24 mouse cellular contexts compared by ENCODE assay signal in genomic region chr10:108131858-108132257, GRCm38 (mm10). TPM values are rescaled to one million over a fixed set of nuclear protein-coding genes. Genes with fewer than 3 reads are reported as not detected.
DNase-seq lines count a peak whose midpoint lies in the region; ATAC-seq and TF ChIP-seq lines count a peak whose summit lies in the region.
"Had no signal": no experiment of that assay in that cellular context is flagged by ENCODE, and none has a peak within 500 bp of the region (broad histone marks: within the 10 kb centered on the region; RNA-seq: fewer than 3 reads in every experiment).

No protein-coding gene starts in this region.

- TF ChIP-seq POLR2A in heart, adult 2 months (IDR thresholded peaks at IDR 0.05; ENCODE audit: insufficient read depth, low read depth, low read length), result no peak

- no peaks in the 10 kb centered on the region for H3K27me3 ChIP-seq in heart, postnatal 0 days (ENCODE audit: control insufficient read depth, insufficient read depth, low read length)
- H3K27me3 ChIP-seq in heart, adult 2 months (ENCODE audit: control insufficient read depth, insufficient read depth, low read length), result no peaks in the 10 kb centered on the region
- no peaks in the 10 kb centered on the region for H3K27me3 ChIP-seq in stomach, embryonic 16.5 days (ENCODE audit: control insufficient read depth, insufficient read depth, low read length)
- H3K27me3 ChIP-seq in stomach, postnatal 0 days (ENCODE audit: control insufficient read depth, insufficient read depth, low read length), result no peaks in the 10 kb centered on the region
- H3K27me3 ChIP-seq: embryonic facial prominence, embryonic 12.5 days; embryonic facial prominence, embryonic 15.5 days; hindbrain, embryonic 13.5 days had no signal

- H3K4me1 ChIP-seq in heart, postnatal 0 days (ENCODE audit: control insufficient read depth, insufficient read depth), result peaks cover 14% of the 10 kb centered on the region
- no peaks in the 10 kb centered on the region for H3K4me1 ChIP-seq in heart, adult 2 months (ENCODE audit: control insufficient read depth, insufficient read depth, low read length)
- H3K4me1 ChIP-seq in stomach, embryonic 16.5 days (ENCODE audit: control insufficient read depth, insufficient read depth, low read length), result no peaks in the 10 kb centered on the region
- no peaks in the 10 kb centered on the region for H3K4me1 ChIP-seq in stomach, postnatal 0 days (replicated peaks; ENCODE audit: control insufficient read depth, insufficient read depth)
- H3K4me1 ChIP-seq: embryonic facial prominence, embryonic 12.5 days; embryonic facial prominence, embryonic 15.5 days had no signal

- 22% methylated on average over 6 of the region's 6 CpGs for WGBS in heart, postnatal 0 days
- 33% methylated on average over 6 of the region's 6 CpGs for WGBS in heart, adult 2 months
- 40% methylated on average over 6 of the region's 6 CpGs for WGBS in stomach, embryonic 16.5 days
- WGBS in stomach, postnatal 0 days, result 38% methylated on average over 6 of the region's 6 CpGs

- TF ChIP-seq EP300 in heart, postnatal 0 days (IDR thresholded peaks at IDR 0.05; ENCODE audit: low read depth), result no peak
- no peak for TF ChIP-seq EP300 in heart, adult 2 months (IDR thresholded peaks at IDR 0.05; ENCODE audit: insufficient read depth, low read depth, low read length)
- TF ChIP-seq EP300 in stomach, postnatal 0 days (optimal IDR thresholded peaks at IDR 0.05), result no peak

- no peak overlapping the region for H3K27ac ChIP-seq in heart, postnatal 0 days (ENCODE audit: low read depth)
- H3K27ac ChIP-seq in heart, adult 2 months, result no peak overlapping the region
- no peak overlapping the region for H3K27ac ChIP-seq in stomach, embryonic 16.5 days (ENCODE audit: low read length)
- no peak overlapping the region for H3K27ac ChIP-seq in stomach, postnatal 0 days (replicated peaks)
- H3K27ac ChIP-seq: embryonic facial prominence, embryonic 12.5 days; embryonic facial prominence, embryonic 15.5 days; heart, embryonic 10.5 days; hindbrain, embryonic 10.5 days; hindbrain, embryonic 13.5 days had no signal

- H3K79me2 ChIP-seq in heart, adult 2 months (replicated peaks; ENCODE audit: control insufficient read depth, insufficient read depth, low read length), result no peaks in the 10 kb centered on the region

- no peak overlapping the region for H3K9ac ChIP-seq in heart, postnatal 0 days (replicated peaks; ENCODE audit: low read depth, low read length)
- no peak overlapping the region for H3K9ac ChIP-seq in heart, adult 2 months (ENCODE audit: low read depth, low read length)
- no peak overlapping the region for H3K9ac ChIP-seq in stomach, embryonic 16.5 days (ENCODE audit: low read length)
- no peak overlapping the region for H3K9ac ChIP-seq in stomach, postnatal 0 days (ENCODE audit: low read length)
- H3K9ac ChIP-seq: embryonic facial prominence, embryonic 12.5 days; embryonic facial prominence, embryonic 15.5 days; forebrain, postnatal 0 days; hindbrain, embryonic 13.5 days had no signal

- no peaks in the 10 kb centered on the region for H3K36me3 ChIP-seq in heart, postnatal 0 days (replicated peaks; ENCODE audit: control insufficient read depth, insufficient read depth, low read length)
- H3K36me3 ChIP-seq in heart, adult 2 months (ENCODE audit: control insufficient read depth, insufficient read depth, low read length), result no peaks in the 10 kb centered on the region
- H3K36me3 ChIP-seq in stomach, embryonic 16.5 days (ENCODE audit: control insufficient read depth, insufficient read depth, low read length), result no peaks in the 10 kb centered on the region
- no peaks in the 10 kb centered on the region for H3K36me3 ChIP-seq in stomach, postnatal 0 days (ENCODE audit: control insufficient read depth, insufficient read depth, low read length)
- H3K36me3 ChIP-seq: embryonic facial prominence, embryonic 12.5 days; embryonic facial prominence, embryonic 15.5 days; heart, embryonic 10.5 days; hindbrain, embryonic 10.5 days; hindbrain, embryonic 13.5 days had no signal

- ATAC-seq in heart, postnatal 0 days (ENCODE audit: insufficient read depth, low read depth), result no peak
- ATAC-seq in stomach, embryonic 16.5 days (ENCODE audit: insufficient read depth, low FRiP score), result 0 out of 2 replicates have a peak, but pooled peaks have one; percentile 25
- ATAC-seq in stomach, postnatal 0 days (ENCODE audit: low FRiP score, low TSS enrichment), result no peak
- ATAC-seq in megakaryocyte progenitor cell, adult 5-6 weeks (replicated peaks; ENCODE audit: poor library complexity), result peak; percentile 55
- ATAC-seq: CD4-positive, CD25-positive, alpha-beta regulatory T cell, adult 4 months; forebrain, embryonic 14.5 days; forebrain, postnatal 0 days; hindbrain, embryonic 16.5 days; Patski had no signal

- peak; percentile 19 for DNase-seq in heart, postnatal 0 days (ENCODE audit: low spot score)
- DNase-seq in heart, adult 2 months, result no peak
- DNase-seq in stomach, postnatal 0 days (ENCODE audit: low spot score), result no peak
- peak; percentile 49 for DNase-seq in MEL-GATA-1-ER (ENCODE audit: extremely low read depth, low read depth)
- DNase-seq in layer of hippocampus, adult 8-10 months (ENCODE audit: low spot score in 2 of 2), result no peak
- no peak for DNase-seq in ovary, postnatal 36 days (ENCODE audit: low spot score)
- DNase-seq: adrenal gland, postnatal 10 days; cerebellum, adult 18-20 months; cerebellum, adult 9-10 months; cerebellum, postnatal 14 days; forebrain, postnatal 0 days; gastrocnemius, postnatal 25 days; heart, postnatal 36 days had no signal

- H3K9me3 ChIP-seq in heart, postnatal 0 days (replicated peaks; ENCODE audit: control insufficient read depth, low read length), result no peaks in the 10 kb centered on the region
- no peaks in the 10 kb centered on the region for H3K9me3 ChIP-seq in stomach, embryonic 16.5 days (replicated peaks; ENCODE audit: control insufficient read depth, low read length)
- no peaks in the 10 kb centered on the region for H3K9me3 ChIP-seq in stomach, postnatal 0 days (ENCODE audit: control insufficient read depth, low read length)
- H3K9me3 ChIP-seq: embryonic facial prominence, embryonic 12.5 days; embryonic facial prominence, embryonic 15.5 days; heart, embryonic 10.5 days; hindbrain, embryonic 10.5 days; hindbrain, embryonic 13.5 days had no signal

- no peak for TF ChIP-seq CTCF in heart, postnatal 0 days (IDR thresholded peaks at IDR 0.05; ENCODE audit: low read depth)
- TF ChIP-seq CTCF in heart, adult 2 months (IDR thresholded peaks at IDR 0.05), result no peak
- no peak for TF ChIP-seq CTCF in stomach, postnatal 0 days (IDR thresholded peaks at IDR 0.05; ENCODE audit: low read depth)

- H3K4me2 ChIP-seq in heart, postnatal 0 days (ENCODE audit: low read depth, low read length), result no peak overlapping the region
- H3K4me2 ChIP-seq in stomach, embryonic 16.5 days (ENCODE audit: low read depth, low read length), result no peak overlapping the region
- H3K4me2 ChIP-seq in stomach, postnatal 0 days (replicated peaks; ENCODE audit: low read depth), result no peak overlapping the region
- H3K4me2 ChIP-seq: embryonic facial prominence, embryonic 12.5 days; embryonic facial prominence, embryonic 15.5 days; hindbrain, embryonic 13.5 days had no signal

- intact Hi-C loops in heart, adult 2 months (cut with DNase I), result no loop called here

- H3K4me3 ChIP-seq in heart, postnatal 0 days (ENCODE audit: low read depth, low read length), result no peak overlapping the region
- no peak overlapping the region for H3K4me3 ChIP-seq in heart, adult 2 months
- no peak overlapping the region for H3K4me3 ChIP-seq in stomach, embryonic 16.5 days (replicated peaks; ENCODE audit: low read length)
- H3K4me3 ChIP-seq in stomach, postnatal 0 days (ENCODE audit: low read depth, low read length), result no peak overlapping the region
- H3K4me3 ChIP-seq: embryonic facial prominence, embryonic 12.5 days; embryonic facial prominence, embryonic 15.5 days; heart, embryonic 10.5 days; hindbrain, embryonic 10.5 days; hindbrain, embryonic 13.5 days had no signal

RNA-seq across cellular contexts. Expression of gene Ppp1r12a, which starts 30.1 kb away (rescaled TPM):
- total RNA-seq in heart, postnatal 0 days (2014; rRNA removed; ENCODE audit: low replicate concordance), result 87.8 and 92.5 TPM in 2 replicates
- polyA plus RNA-seq in heart, postnatal 0 days (2015; fragmentation: Nextera tagmentation; extraction: Ambion mirVana), result 68.0 and 78.1 TPM in 2 replicates
- 10 to 100 TPM; 58.3 to 59.4 TPM for total RNA-seq in heart, adult 2 months (2021)
- polyA plus RNA-seq in heart, adult 2 months (2012; rRNA removed), result 19.4 and 35.2 TPM in 2 replicates
- 104 and 117 TPM in 2 replicates for polyA plus RNA-seq in stomach, embryonic 16.5 days (2015; fragmentation: Nextera tagmentation; extraction: Ambion mirVana)
- polyA plus RNA-seq in stomach, postnatal 0 days (2015; fragmentation: Nextera tagmentation; extraction: Ambion mirVana), result 71.1 and 72.5 TPM in 2 replicates
- 101 and 106 TPM in 2 replicates for total RNA-seq in megakaryocyte progenitor cell, adult 5-6 weeks (2015)
- total RNA-seq in megakaryocyte progenitor cell, adult 5-6 weeks (2017), result 137 and 172 TPM in 2 replicates
- total RNA-seq in layer of hippocampus, adult 8-10 months (2022), result 100 to 1,000 TPM; 122 to 140 (median 133) TPM

Comparison
In these comparisons a context has a peak if more than half of its experiments do, and no peak if none do; other contexts are left out.
1. ATAC-seq: peak in stomach, embryonic 16.5 days (single experiment) and megakaryocyte progenitor cell, adult 5-6 weeks (single experiment); none in heart, postnatal 0 days (single experiment) and stomach, postnatal 0 days (single experiment).
2. DNase-seq: peak in heart, postnatal 0 days (single experiment) and MEL-GATA-1-ER (single experiment); none in heart, adult 2 months (0 of 2), stomach, postnatal 0 days (single experiment), layer of hippocampus, adult 8-10 months (0 of 2) and ovary, postnatal 36 days (single experiment).